29 mouse cellular contexts compared by ENCODE assay signal in the genomic region with DNA sequence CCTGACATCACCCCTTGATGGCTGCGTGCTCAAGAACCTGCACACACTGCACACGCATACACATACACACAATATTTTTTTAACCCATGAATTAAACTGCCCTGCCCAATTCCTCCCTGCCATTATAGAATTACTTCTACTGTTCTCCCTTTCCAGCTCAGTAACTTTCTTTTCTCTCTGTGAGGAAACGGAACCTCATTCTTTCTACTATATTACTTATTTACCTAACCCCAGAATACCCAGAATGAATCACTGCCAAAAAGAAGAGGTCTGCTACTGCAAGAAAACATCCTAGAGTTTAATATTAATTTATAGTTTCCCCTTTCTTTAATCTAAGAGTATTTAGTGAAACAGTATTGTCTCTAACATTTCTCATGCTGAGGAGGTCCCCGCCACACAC.
"Had no signal": no experiment of that assay in that cellular context is flagged by ENCODE, and none has a peak within 500 bp of the region (broad histone marks: within the 10 kb centered on the region; RNA-seq: fewer than 3 reads in every experiment).

No protein-coding gene starts in this region.

- DNase-seq: heart, postnatal 10 days; heart, postnatal 14 days; heart, postnatal 36 days; heart, postnatal 4 days; kidney, adult 18-20 months; kidney, postnatal 10 days; kidney, postnatal 25 days; layer of hippocampus, adult 9-11 months; layer of hippocampus, postnatal 36 days had no signal

- H3K4me1 ChIP-seq: heart, embryonic 12.5 days; heart, embryonic 13.5 days; heart, embryonic 15.5 days; hindbrain, embryonic 10.5 days; hindbrain, embryonic 12.5 days; hindbrain, embryonic 13.5 days; hindbrain, embryonic 15.5 days had no signal

- ATAC-seq: hindbrain, embryonic 16.5 days; hindbrain, postnatal 0 days; inflammation-experienced regulatory T-cells, adult 6 months; intestine, embryonic 15.5 days; intestine, embryonic 16.5 days; intestine, postnatal 0 days had no signal

- H3K27me3 ChIP-seq: heart, embryonic 12.5 days; hindbrain, embryonic 12.5 days; intestine, embryonic 15.5 days had no signal

- H3K4me2 ChIP-seq: heart, embryonic 11.5 days; heart, embryonic 12.5 days; heart, embryonic 13.5 days; heart, embryonic 15.5 days; hindbrain, embryonic 12.5 days; hindbrain, embryonic 13.5 days; hindbrain, embryonic 14.5 days; hindbrain, embryonic 15.5 days; intestine, embryonic 15.5 days; kidney, embryonic 15.5 days had no signal

- H3K27ac ChIP-seq: heart, embryonic 10.5 days; heart, embryonic 13.5 days; heart, embryonic 15.5 days; hindbrain, embryonic 10.5 days; hindbrain, embryonic 12.5 days; hindbrain, embryonic 13.5 days; hindbrain, embryonic 14.5 days; hindbrain, embryonic 15.5 days; hindbrain, postnatal 0 days; intestine, embryonic 15.5 days; kidney, embryonic 15.5 days; kidney, postnatal 0 days; layer of hippocampus, adult 2 months; left cerebral cortex, adult 2 months had no signal

- H3K9ac ChIP-seq: heart, embryonic 12.5 days; heart, embryonic 13.5 days; heart, embryonic 15.5 days; hindbrain, embryonic 12.5 days; hindbrain, embryonic 13.5 days; hindbrain, embryonic 14.5 days; hindbrain, embryonic 15.5 days; intestine, embryonic 15.5 days; kidney, embryonic 15.5 days had no signal

- H3K9me3 ChIP-seq: heart, embryonic 10.5 days; heart, embryonic 12.5 days; heart, embryonic 13.5 days; heart, embryonic 15.5 days; hindbrain, embryonic 10.5 days; hindbrain, embryonic 12.5 days; hindbrain, embryonic 13.5 days; hindbrain, embryonic 15.5 days; intestine, embryonic 15.5 days; kidney, embryonic 15.5 days had no signal

- H3K4me3 ChIP-seq: heart, embryonic 10.5 days; heart, embryonic 12.5 days; heart, embryonic 13.5 days; heart, embryonic 15.5 days; hindbrain, embryonic 10.5 days; hindbrain, embryonic 12.5 days; hindbrain, embryonic 13.5 days; hindbrain, embryonic 15.5 days; intestine, embryonic 15.5 days; kidney, embryonic 15.5 days; layer of hippocampus, adult 2 months; left cerebral cortex, adult 2 months had no signal

- H3K36me3 ChIP-seq: heart, embryonic 10.5 days; heart, embryonic 12.5 days; heart, embryonic 13.5 days; heart, embryonic 15.5 days; hindbrain, embryonic 10.5 days; hindbrain, embryonic 12.5 days; hindbrain, embryonic 13.5 days; hindbrain, embryonic 15.5 days; intestine, embryonic 15.5 days; kidney, embryonic 15.5 days had no signal
